Mouse (Mus musculus): ENCODE data around the gene Gm5148.

- no peak for TF ChIP-seq GATA1 (IDR thresholded peaks at IDR 0.05; ENCODE audit: borderline replicate concordance, low read length)
- no peak for TF ChIP-seq FLI1 (IDR thresholded peaks at IDR 0.05; ENCODE audit: low read length)
Observed at GRCm38 (mm10) chr3:37747258-37748001, 23.1 kb upstream of the Gm5148 start.
